Mouse (Mus musculus): Measurements from ENCODE around the gene Nudt10.

Nudt10 gene

GRCm38 (mm10) chrX:6172823-6173640 lies at the start of gene Nudt10:
Nudt10 (minus strand) TSS chrX:6173015.
- peak; percentile 41 for DNase-seq

GRCm38 (mm10) chrX:6172136-6172822 lies 536 bp downstream of the Nudt10 start:
- DNase-seq: peak; percentile 27

GRCm38 (mm10) chrX:6171718-6172117 lies 1.1 kb downstream of the Nudt10 start:
- DNase-seq: peak; percentile 4
